ENCODE assay signal across 13 mouse cellular contexts in the genomic region with DNA sequence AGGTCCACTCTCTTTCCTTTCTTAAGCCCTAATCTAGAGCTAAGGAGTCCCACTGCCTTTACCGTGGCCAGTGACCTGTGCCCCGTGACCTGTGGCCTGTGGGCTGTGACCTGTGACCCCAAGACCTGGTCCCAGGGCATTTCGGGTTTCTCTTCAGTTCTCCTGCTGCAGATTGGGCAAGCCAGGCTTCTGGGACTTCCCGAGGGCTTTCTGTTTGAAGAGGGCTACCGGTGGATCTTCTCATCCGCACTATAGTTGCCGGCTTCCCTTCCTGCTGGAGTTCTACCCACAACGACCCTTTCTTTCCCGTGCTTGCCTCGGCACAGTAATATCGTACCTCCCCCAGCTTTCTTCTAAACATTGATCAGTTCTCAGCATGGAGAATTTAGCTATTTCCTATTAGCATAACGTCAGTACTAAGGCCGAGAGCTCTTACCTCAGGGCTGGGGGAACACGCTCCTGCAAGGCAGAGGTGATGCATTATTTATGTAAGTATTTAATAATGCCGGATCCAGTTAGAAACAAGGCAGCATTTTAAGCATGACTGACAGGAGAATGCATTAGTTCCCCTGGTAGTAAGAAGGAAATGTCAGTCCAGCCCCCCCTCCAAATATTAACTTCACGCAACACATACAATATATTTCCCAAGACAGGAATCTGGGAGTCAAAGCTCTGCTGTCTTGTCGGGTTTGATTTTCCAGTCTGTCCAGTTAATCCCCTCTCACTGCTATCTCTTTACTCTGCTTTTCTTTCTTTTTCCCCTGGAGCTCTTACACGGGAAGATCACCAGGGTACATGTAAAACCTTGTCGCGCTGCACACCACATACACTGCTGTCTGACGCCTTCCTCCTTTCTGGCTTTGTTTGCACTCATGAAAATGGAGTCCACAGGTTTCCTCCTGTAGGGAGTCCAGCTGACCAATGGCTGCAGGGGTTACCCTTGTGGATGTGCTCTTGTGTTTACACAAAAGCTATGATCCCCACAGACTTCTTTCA. TPM values are rescaled to one million over a fixed set of nuclear protein-coding genes. Genes with fewer than 3 reads are reported as not detected.
DNase-seq lines count a peak whose midpoint lies in the region; ATAC-seq and TF ChIP-seq lines count a peak whose summit lies in the region.
"Had no signal": no experiment of that assay in that cellular context is flagged by ENCODE, and none has a peak within 500 bp of the region (broad histone marks: within the 10 kb centered on the region; RNA-seq: fewer than 3 reads in every experiment).

No protein-coding gene starts in this region.

- no peak overlapping the region for H3K4me3 ChIP-seq in embryonic facial prominence, embryonic 11.5 days (ENCODE audit: low read depth, low read length)
- H3K4me3 ChIP-seq in embryonic facial prominence, embryonic 14.5 days (ENCODE audit: low read depth, low read length) = no peak overlapping the region; the same call in 1 of the 2 replicates
- H3K4me3 ChIP-seq in hindbrain, embryonic 16.5 days (ENCODE audit: low read length) = no peak overlapping the region
- no peak overlapping the region for H3K4me3 ChIP-seq in midbrain, postnatal 0 days (ENCODE audit: low read depth, low read length)
- H3K4me3 ChIP-seq: intestine, embryonic 15.5 days; stomach, embryonic 15.5 days had no signal

- no peak for ATAC-seq in embryonic facial prominence, embryonic 11.5 days (replicated peaks; ENCODE audit: insufficient number of reproducible peaks, low FRiP score, low TSS enrichment, low read depth)
- ATAC-seq in embryonic facial prominence, embryonic 14.5 days (ENCODE audit: low read depth) = no peak; the same call in 1 of the 2 replicates
- ATAC-seq in hindbrain, embryonic 16.5 days = peak; percentile 56
- ATAC-seq in midbrain, postnatal 0 days (ENCODE audit: low FRiP score) = peak; percentile 68; the same call in 1 of the 2 replicates
- ATAC-seq: intestine, embryonic 15.5 days had no signal

- no peaks in the 10 kb centered on the region for H3K4me1 ChIP-seq in embryonic facial prominence, embryonic 11.5 days (ENCODE audit: control insufficient read depth, insufficient read depth, low read length)
- peaks cover 3% of the 10 kb centered on the region; the same call in 1 of the 2 replicates for H3K4me1 ChIP-seq in embryonic facial prominence, embryonic 14.5 days (ENCODE audit: control insufficient read depth, insufficient read depth, low read length)
- peaks cover 3% of the 10 kb centered on the region for H3K4me1 ChIP-seq in hindbrain, embryonic 16.5 days (ENCODE audit: control insufficient read depth, insufficient read depth, low read depth, low read length)
- H3K4me1 ChIP-seq in midbrain, postnatal 0 days (ENCODE audit: insufficient read depth, low read length) = peaks cover 5% of the 10 kb centered on the region; the same call in 1 of the 2 replicates
- H3K4me1 ChIP-seq: intestine, embryonic 15.5 days; stomach, embryonic 15.5 days had no signal

- H3K27ac ChIP-seq in embryonic facial prominence, embryonic 11.5 days (replicated peaks; ENCODE audit: low read depth, low read length) = no peak overlapping the region
- no peak overlapping the region for H3K27ac ChIP-seq in embryonic facial prominence, embryonic 14.5 days (replicated peaks; ENCODE audit: low read depth, low read length)
- 0 out of 2 replicates have a peak overlapping the region, but pooled peaks have one; percentile 2 for H3K27ac ChIP-seq in hindbrain, embryonic 16.5 days (ENCODE audit: low read depth, low read length)
- H3K27ac ChIP-seq in midbrain, postnatal 0 days (ENCODE audit: low read depth, low read length) = 0 out of 2 replicates have a peak overlapping the region, but pooled peaks have one; percentile 32
- H3K27ac ChIP-seq: intestine, embryonic 15.5 days; stomach, embryonic 15.5 days had no signal

- WGBS in embryonic facial prominence, embryonic 11.5 days = 43% methylated on average over 21 of the region's 21 CpGs
- 35% methylated on average over 21 of the region's 21 CpGs for WGBS in embryonic facial prominence, embryonic 14.5 days
- WGBS in hindbrain, embryonic 16.5 days = 37% methylated on average over 21 of the region's 21 CpGs
- WGBS in midbrain, postnatal 0 days = 14% methylated on average over 21 of the region's 21 CpGs

- no peak overlapping the region for H3K4me2 ChIP-seq in embryonic facial prominence, embryonic 11.5 days (ENCODE audit: low read depth, low read length)
- peak overlapping the region; percentile 39 for H3K4me2 ChIP-seq in embryonic facial prominence, embryonic 14.5 days (ENCODE audit: low read depth, low read length)
- H3K4me2 ChIP-seq in hindbrain, embryonic 16.5 days (ENCODE audit: low read length) = no peak overlapping the region
- peak overlapping the region; percentile 41 for H3K4me2 ChIP-seq in midbrain, postnatal 0 days (ENCODE audit: low read depth, low read length, poor library complexity, severe bottlenecking)
- H3K4me2 ChIP-seq: intestine, embryonic 15.5 days; stomach, embryonic 15.5 days had no signal

- H3K9ac ChIP-seq in embryonic facial prominence, embryonic 11.5 days (replicated peaks; ENCODE audit: low read length) = no peak overlapping the region
- H3K9ac ChIP-seq in embryonic facial prominence, embryonic 14.5 days (ENCODE audit: low read depth, low read length) = no peak overlapping the region
- no peak overlapping the region for H3K9ac ChIP-seq in hindbrain, embryonic 16.5 days (ENCODE audit: low read depth, low read length)
- peak overlapping the region; percentile 8; the same call in 1 of the 2 replicates for H3K9ac ChIP-seq in midbrain, postnatal 0 days (replicated peaks; ENCODE audit: low read length, poor library complexity, severe bottlenecking)
- H3K9ac ChIP-seq: intestine, embryonic 15.5 days; stomach, embryonic 15.5 days had no signal

- no peaks in the 10 kb centered on the region for H3K36me3 ChIP-seq in embryonic facial prominence, embryonic 11.5 days (replicated peaks; ENCODE audit: control insufficient read depth, insufficient read depth, low read depth, low read length)
- no peaks in the 10 kb centered on the region for H3K36me3 ChIP-seq in embryonic facial prominence, embryonic 14.5 days (ENCODE audit: control insufficient read depth, insufficient read depth, low read length)
- H3K36me3 ChIP-seq in hindbrain, embryonic 16.5 days (ENCODE audit: control insufficient read depth, insufficient read depth, low read length) = no peaks in the 10 kb centered on the region
- no peaks in the 10 kb centered on the region for H3K36me3 ChIP-seq in midbrain, postnatal 0 days (ENCODE audit: insufficient read depth, low read length)
- H3K36me3 ChIP-seq: intestine, embryonic 15.5 days; stomach, embryonic 15.5 days had no signal

- H3K9me3 ChIP-seq in embryonic facial prominence, embryonic 11.5 days (replicated peaks; ENCODE audit: control insufficient read depth, low read length) = no peaks in the 10 kb centered on the region
- H3K9me3 ChIP-seq in embryonic facial prominence, embryonic 14.5 days (ENCODE audit: control insufficient read depth, low read length) = no peaks in the 10 kb centered on the region
- no peaks in the 10 kb centered on the region for H3K9me3 ChIP-seq in hindbrain, embryonic 16.5 days (ENCODE audit: control insufficient read depth, low read length)
- no peaks in the 10 kb centered on the region for H3K9me3 ChIP-seq in midbrain, postnatal 0 days (ENCODE audit: low read length)
- H3K9me3 ChIP-seq: intestine, embryonic 15.5 days; stomach, embryonic 15.5 days had no signal

- peak; percentile 10 for DNase-seq in embryonic facial prominence, embryonic 11.5 days (ENCODE audit: low spot score)
- DNase-seq in embryonic facial prominence, embryonic 14.5 days (ENCODE audit: low spot score) = peak; percentile 31
- DNase-seq in midbrain, postnatal 0 days (ENCODE audit: low spot score) = no peak
- no peak for DNase-seq in cerebellum, adult 18-20 months
- no peak for DNase-seq in adrenal gland, postnatal 14 days
- no peak for DNase-seq in adrenal gland, postnatal 25 days
- DNase-seq: cerebellum, adult 2 months; kidney, postnatal 25 days; lung, adult 2 months; thymus, postnatal 14 days had no signal

- H3K27me3 ChIP-seq in embryonic facial prominence, embryonic 11.5 days (ENCODE audit: control insufficient read depth, insufficient read depth, low read length) = no peaks in the 10 kb centered on the region
- H3K27me3 ChIP-seq in embryonic facial prominence, embryonic 14.5 days (replicated peaks; ENCODE audit: control insufficient read depth, insufficient read depth, low read length) = no peaks in the 10 kb centered on the region
- no peaks in the 10 kb centered on the region for H3K27me3 ChIP-seq in hindbrain, embryonic 16.5 days (replicated peaks; ENCODE audit: control insufficient read depth, insufficient read depth, low read length)
- no peaks in the 10 kb centered on the region for H3K27me3 ChIP-seq in midbrain, postnatal 0 days (ENCODE audit: insufficient read depth, low read length)
- H3K27me3 ChIP-seq: intestine, embryonic 15.5 days; stomach, embryonic 15.5 days had no signal

- no peak for TF ChIP-seq CTCF in midbrain, postnatal 0 days (IDR thresholded peaks at IDR 0.05)

RNA-seq across cellular contexts. Expression of a gene that starts 30.8 kb away (rescaled TPM):
- polyA plus RNA-seq in embryonic facial prominence, embryonic 11.5 days (2014; fragmentation: Nextera tagmentation; extraction: Ambion mirVana) = 17.4 and 17.7 TPM in 2 replicates
- polyA plus RNA-seq in embryonic facial prominence, embryonic 14.5 days (2014; fragmentation: Nextera tagmentation; extraction: Ambion mirVana) = 19.5 and 20.0 TPM in 2 replicates
- polyA plus RNA-seq in hindbrain, embryonic 16.5 days (2015; fragmentation: Nextera tagmentation; extraction: Ambion mirVana) = 22.5 and 25.4 TPM in 2 replicates
- total RNA-seq in midbrain, postnatal 0 days (2014; rRNA removed) = 87.9 and 89.2 TPM in 2 replicates
- polyA plus RNA-seq in midbrain, postnatal 0 days (2015; fragmentation: Nextera tagmentation; extraction: Ambion mirVana) = 17.1 and 18.2 TPM in 2 replicates
- 46.0 and 46.5 TPM in 2 replicates for total RNA-seq in adrenal gland, postnatal 14 days (2021)
- 49.6 and 54.3 TPM in 2 replicates for total RNA-seq in adrenal gland, postnatal 25 days (2021)

Comparison
In these comparisons a context has a peak if more than half of its experiments do, and no peak if none do; other contexts are left out.
1. H3K4me2 ChIP-seq: peak in embryonic facial prominence, embryonic 14.5 days (single experiment) and midbrain, postnatal 0 days (single experiment); none in embryonic facial prominence, embryonic 11.5 days (single experiment) and hindbrain, embryonic 16.5 days (single experiment).
2. ATAC-seq: peak in hindbrain, embryonic 16.5 days (single experiment) and midbrain, postnatal 0 days (single experiment); none in embryonic facial prominence, embryonic 11.5 days (single experiment) and embryonic facial prominence, embryonic 14.5 days (single experiment).
3. DNase-seq: peak in embryonic facial prominence, embryonic 11.5 days (single experiment) and embryonic facial prominence, embryonic 14.5 days (single experiment); none in midbrain, postnatal 0 days (single experiment), cerebellum, adult 18-20 months (0 of 2), adrenal gland, postnatal 14 days (single experiment) and adrenal gland, postnatal 25 days (single experiment).
4. H3K27ac ChIP-seq: peak in hindbrain, embryonic 16.5 days (single experiment) and midbrain, postnatal 0 days (single experiment); none in embryonic facial prominence, embryonic 11.5 days (single experiment) and embryonic facial prominence, embryonic 14.5 days (single experiment).